Mouse (Mus musculus) right cerebral cortex, adult 2 months (tissue): ENCODE results near the gene Rasal1.

Source experiments
- DNase-seq, 2 experiments: peaks; one replicate each; pipeline ENCODE4 v3.0.0; 2021 to 2022; ENCODE audit warnings: low spot score in 2 of 2

Rasal1 gene

DNA sequence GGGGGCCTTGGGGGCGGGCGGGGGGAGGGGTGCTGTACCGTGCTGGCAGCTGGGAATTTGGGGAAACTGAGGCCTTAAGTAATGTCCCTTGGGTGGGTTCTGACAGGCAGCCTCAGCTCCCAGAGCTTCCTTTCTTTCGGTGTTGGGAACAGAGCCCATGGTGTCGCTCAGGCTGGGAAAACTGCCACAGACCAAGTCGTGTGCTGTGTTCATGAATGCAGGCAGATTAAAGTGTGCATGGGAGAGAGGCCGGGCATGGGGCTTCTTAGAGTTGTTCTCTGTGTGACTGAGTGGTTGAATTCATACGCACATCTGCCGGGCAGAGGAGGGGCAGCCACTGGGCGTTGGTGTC, 26.8 kb upstream of the Rasal1 start:
- DNase-seq = peak in 1 of 2 experiments; percentile 40

DNA sequence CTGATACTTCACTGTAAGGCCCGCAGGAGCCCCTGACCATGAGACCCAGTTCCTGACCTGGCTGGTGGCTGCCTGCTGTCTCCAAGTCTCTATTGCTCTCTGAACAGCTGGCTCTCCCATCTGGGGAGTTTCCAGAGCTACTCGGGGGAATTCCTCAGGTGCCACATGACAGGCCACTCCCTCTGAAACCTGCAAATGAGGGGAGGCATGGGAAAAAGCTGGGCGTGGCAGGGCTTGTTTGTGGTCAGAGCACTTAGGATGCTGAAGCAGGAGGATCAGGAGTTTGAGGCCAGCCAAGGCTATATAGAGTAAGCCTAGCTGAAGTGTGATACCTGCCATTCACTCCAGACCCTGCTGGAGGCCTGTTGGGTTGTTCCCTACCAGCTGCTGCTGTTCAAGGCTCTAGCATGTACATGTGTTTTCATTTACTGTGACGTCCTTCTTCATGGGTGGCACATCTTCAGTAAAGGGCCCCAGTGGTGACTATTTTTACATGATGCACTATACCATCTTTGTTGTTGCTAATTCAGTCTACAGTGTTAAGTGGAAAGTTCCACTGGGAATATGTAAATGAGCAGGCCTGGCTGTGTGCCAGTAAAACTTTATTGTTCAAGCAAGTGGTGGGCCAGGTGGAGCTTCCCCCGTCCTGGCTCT, 26.3 kb upstream of the Rasal1 start:
- DNase-seq = no peak

DNA sequence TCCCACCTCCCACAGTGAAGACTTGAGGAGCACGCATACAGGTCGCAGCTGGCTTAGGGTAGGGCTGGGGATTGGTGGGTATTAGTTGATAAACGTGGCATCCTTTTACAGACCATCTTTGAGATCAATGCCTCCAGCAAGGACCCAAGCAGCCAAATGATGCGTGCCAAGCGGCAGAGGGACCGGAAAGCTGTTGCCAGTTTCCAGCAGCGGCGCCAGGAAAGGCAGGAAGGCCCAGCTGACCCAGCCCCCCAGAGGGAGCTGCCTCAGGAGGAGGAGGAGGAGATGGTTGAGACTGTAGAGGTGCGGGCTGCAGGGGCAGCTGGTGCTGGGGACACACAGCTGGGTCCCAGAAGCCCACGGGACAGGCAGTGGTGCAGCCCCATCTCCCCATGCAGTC, 24.2 kb upstream of the Rasal1 start:
- no peak for DNase-seq

GRCm38 (mm10) chr5:120626399-120626798, 22.2 kb upstream of the Rasal1 start:
- DNase-seq = no peak

DNA sequence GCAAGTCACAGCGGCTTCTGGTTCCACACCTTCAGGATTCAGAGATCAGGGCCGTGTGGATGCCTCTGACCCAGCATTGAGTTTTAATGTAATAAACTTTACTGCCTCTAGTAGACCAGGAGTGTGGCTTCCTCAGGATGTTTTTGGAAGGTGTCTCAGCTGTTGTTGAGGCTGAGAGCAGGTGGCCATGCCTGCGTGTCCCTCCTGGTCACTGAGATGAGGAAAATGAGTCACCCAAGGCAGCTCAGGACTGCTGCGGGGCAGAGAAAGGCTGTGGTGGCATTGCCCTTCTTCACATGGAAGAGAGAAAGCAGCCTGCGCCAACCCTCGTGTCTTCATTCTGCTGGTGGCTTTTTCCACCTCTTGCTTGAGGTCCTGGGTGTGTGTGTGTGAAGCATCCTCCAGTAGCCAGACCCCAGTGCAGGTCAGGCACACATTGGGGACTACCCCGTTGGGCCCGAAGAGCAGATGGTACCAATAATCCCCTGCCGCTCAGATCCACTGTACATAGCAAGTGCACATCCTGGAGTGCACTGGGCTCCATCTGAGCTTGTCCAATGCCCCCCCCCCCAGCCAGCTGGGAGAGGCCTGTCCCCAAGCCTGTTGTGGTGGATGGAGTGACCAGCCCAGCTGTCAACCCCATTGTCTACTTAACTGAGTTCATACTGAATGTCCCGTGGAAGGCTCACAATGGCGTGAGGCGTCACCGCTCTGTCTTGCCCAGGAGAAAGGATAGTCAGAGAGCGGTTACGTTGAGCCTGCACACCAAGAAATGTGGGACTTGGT, 20.9 kb upstream of the Rasal1 start:
- no peak for DNase-seq

- no peak for DNase-seq
Observed at GRCm38 (mm10) chr5:120628624-120629023, 20.0 kb upstream of the Rasal1 start.

GRCm38 (mm10) chr5:120631128-120631527, 17.5 kb upstream of the Rasal1 start:
- DNase-seq = no peak

DNA sequence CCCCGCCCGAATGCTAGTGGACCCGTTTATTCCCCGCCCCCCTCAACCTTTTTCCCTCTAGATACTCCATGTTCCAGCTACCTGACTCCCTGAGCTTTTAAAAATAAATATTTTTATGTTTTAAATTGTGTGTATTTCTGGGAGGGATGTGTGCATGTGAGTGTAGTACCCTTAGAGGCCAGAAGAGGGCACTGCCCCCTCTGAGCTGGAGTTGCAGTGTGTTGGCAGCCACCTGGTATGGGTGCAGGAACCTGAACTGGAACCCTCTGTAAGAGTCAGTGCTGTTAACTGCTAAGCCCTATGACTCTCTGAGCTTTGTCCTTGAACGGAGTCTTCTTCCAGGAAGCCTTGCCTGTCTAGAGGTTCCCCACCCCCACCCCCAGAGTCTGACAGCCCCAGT, 16.7 kb upstream of the Rasal1 start:
- DNase-seq = no peak

DNA sequence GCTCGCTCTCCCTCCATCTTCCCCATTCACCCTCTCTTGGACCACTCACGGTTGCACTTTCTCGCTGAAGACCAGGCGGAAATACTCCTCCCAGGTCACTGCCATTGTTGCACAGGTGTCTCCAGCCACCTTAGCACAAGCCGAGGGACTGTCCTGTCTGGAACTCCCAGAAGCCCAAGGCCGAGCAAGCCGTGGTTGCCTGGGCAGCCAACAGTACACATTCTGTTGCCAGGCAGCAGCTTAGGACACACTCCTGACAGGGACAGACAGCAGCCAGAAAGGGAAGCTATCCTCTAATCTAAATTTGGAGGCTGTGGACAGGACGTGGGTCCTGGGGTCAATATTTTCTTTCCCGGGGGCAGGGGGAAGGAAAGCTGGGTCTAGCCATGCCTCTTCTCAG, 14.5 kb upstream of the Rasal1 start, which contains the start of gene Cfap73:
Cfap73 (minus strand) TSS at position 105 of the 400 bp plus-strand sequence.
- no peak for DNase-seq

DNA sequence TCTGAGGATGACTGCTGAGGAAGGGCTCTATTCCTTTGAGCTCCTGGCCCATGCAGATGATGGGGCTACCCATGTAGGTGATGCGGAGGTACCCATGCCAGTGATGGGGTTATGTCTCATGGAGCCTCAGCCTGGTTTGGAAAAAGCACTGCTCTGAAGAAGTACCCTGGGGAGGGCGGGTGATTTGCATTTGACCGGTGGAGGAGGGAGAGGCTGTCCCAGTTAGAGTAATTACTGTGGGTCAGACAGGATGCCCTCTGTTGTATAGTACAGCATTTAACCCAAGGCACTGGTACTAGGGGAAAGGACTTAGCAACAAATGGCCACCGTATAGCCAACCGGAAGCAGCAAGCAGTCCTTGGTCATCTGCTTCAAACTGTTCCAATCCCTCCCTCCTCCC, 13.8 kb upstream of the Rasal1 start:
- DNase-seq = no peak

GRCm38 (mm10) chr5:120635633-120636032, 13.0 kb upstream of the Rasal1 start:
- DNase-seq = no peak

- DNase-seq = no peak
Observed at GRCm38 (mm10) chr5:120640094-120640493, 8.5 kb upstream of the Rasal1 start.

GRCm38 (mm10) chr5:120643365-120644085, 5.1 kb upstream of the Rasal1 start:
- no peak for DNase-seq

DNA sequence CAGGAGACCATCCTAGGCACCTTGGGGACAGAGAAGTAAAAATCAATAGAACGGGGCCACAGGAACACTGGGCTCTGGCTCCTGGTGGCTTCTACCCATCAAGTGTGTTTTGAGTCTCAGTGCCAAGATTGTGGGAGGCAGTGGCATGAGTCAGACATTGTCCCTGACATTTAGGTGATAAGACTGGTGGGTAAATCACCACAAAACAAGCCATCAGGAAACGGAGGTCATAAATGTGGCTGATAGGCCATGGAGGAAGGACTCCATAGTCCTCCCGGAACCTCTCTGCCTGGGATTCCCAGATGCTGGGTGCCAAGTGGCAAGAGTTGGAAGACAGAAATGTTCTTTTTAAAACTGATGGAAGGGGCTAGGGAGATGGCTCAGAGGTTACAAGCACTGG, 4.4 kb upstream of the Rasal1 start:
- DNase-seq = no peak

DNA sequence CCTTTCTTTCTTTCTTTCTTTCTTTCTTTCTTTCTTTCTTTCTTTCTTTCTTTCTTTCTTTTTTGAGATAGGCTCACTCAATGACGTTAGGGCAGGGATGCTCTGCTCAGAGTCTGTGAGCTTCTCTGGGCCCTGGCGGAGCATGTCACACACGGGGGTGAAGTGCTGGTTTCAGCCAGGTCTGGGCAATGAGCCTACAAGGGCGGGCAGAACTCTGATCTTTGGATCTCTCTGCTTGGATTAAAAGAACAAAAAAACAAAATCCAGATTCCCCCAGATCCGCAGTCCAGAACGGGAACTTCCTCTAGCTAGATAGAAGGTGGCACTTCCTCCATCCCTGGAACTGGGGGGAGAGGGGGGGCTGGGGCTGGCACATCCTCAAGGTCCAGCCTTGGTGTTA, 2.8 kb upstream of the Rasal1 start:
- DNase-seq = no peak

DNA sequence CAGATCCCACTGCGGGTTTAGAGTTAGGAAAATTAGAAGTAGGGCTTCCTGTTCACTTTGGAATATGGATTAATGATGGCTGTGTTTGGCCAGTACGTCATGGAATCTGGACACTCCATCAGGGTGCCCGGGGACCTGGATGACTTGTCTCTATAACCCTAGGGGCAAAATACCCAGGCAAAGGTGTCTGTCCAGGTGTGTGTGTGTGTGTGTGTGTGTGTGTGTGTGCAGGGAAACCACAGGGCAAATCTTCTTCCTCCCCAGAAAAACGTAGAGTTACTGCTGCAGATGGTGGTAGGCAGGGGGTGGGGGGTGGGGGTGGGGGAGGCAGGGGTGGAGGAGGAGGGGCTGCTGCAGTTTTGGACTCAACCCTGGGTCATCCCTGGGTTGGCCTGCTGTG, 1.3 kb upstream of the Rasal1 start:
- DNase-seq = no peak

DNA sequence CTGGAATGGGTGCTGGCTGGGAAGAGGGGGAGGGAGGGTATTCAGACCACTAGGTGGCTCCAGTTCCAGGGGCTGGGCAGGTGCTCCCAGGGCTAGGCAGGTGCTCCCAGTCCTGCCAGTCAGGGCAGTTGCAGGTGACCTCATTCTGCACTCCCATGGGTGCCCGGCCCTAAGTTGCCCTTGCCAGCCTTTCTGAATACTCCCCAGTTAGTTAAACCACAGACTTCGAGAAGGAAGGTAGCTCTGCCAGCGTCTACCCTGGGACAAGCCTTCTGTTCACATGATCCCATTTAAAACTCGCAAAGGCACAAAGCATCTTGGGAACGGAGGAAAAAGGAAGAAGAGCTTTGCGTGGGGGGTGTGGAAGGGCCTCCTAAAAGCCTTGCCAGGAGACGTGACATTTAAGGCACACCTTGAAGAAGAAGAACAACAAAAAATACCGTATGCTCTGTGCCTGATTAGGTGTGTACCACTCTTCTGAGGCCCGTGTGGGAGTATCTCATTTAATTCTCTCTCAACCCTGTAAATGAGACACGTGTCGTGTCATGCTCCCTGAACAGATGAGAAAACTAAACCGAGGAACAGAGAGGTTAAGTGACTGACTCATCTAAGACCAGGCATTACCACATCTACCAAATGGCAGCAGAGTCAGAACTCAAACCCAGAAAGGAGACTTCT, 659 bp upstream of the Rasal1 start:
- DNase-seq = peak; percentile 29 to 48

GRCm38 (mm10) chr5:120649374-120649933, 842 bp downstream of the Rasal1 start:
- peak; percentile 40 for DNase-seq

DNA sequence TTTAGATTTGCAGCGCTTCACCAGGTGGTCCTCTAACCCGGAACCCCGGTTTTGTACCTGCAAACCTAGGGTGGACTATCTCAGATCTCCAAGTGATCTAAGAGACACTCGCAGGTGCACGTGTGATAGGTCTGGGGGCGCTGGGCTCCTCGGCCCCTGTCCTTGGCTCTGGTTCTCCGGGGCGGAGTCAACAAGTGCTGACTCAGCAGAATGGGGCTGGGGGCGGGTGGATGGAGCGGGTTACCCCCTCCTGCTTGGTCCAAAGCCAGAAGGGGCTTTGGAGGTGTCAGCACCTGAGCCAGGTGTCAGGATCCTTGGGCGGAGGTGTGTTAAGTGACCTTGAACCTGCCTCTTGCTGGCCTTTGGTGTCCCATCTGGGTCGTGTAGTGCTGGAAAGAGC, 1.3 kb downstream of the Rasal1 start:
- DNase-seq = no peak

DNA sequence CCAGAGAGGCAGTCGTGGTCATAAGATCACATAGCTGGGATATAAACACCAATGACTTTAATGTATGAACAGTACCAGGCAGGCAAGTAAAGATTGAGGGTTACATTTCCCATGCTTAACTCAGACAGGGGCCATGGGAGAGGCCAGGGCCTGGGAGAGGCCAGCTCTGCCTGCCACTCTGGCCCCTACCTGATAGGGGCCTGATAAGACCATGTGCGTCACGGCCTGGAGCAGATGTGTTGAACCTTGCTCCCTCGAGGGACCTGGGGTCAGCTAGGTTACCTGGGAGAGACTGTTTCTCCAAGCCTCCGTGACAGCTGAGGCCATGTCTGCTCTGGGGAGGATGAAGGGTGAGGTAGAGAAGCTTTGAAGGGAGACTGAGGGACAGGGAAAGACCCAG, 2.6 kb downstream of the Rasal1 start:
- no peak for DNase-seq

- peak; percentile 46 to 56 for DNase-seq
Observed at GRCm38 (mm10) chr5:120652915-120653701, 4.5 kb downstream of the Rasal1 start.
